Mouse (Mus musculus): ENCODE measurements around the gene Cep152. TPM values are rescaled to one million over a fixed set of nuclear protein-coding genes. Genes with fewer than 3 reads are reported as not detected.
A peak's percentile ranks its signal among the peaks of the same experiment; 100 is the strongest.

Gene Cep152
- polyA plus RNA-seq, 1 experiment from 2014 or later, result 2.4 TPM

DNA sequence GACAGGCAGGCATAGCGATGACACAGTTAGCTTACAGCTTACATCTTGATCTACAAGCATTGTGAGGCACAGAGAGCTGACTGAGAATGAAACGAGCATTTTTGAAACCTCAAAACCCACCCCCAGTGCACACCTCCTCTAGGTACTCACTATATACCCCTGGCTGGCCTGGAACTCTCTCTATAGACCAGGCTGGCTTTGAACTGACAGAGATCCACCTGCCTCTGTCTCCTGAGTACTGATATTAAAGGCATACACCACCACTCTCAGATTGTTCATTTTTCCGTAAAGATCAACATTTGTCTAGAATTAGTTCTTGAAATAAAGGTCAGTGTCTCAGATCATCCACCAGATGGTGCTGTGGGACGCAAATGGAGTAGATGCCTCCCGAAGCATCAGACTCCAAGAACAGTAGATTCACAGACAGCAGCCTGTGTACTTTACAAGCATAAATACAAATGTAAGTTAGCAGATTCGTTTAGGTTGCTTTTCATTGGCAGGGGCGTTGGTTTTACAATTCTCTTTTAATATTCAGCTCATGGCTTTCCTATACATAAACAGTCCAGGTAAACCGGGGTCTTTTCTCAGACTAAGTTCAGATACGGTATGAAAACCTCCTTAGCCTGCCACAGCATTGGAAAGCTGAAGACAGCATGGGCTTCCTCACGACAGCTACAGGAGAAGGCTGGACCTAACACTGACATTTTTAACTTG is 35.1 kb upstream of the Cep152 start:
- Histone ChIP-seq H3K27me3 (ENCODE audit: insufficient read depth, low read length) (no peaks in the 10 kb centered on the region), H3K9me3 (replicated peaks; ENCODE audit: low read length) (no peaks in the 10 kb centered on the region), H3K36me3 (ENCODE audit: insufficient read depth, low read length) (no peaks in the 10 kb centered on the region), H3K27ac (0 out of 2 replicates have a peak overlapping the region, but pooled peaks have one; percentile 25), H3K4me2 (ENCODE audit: low read length) (peak overlapping the region; percentile 70), H3K9ac (ENCODE audit: low read depth, low read length) (peak overlapping the region; percentile 53), H3K4me3 (replicated peaks; ENCODE audit: low read depth, low read length) (peak overlapping the region; percentile 31), H3K4me1 (replicated peaks; ENCODE audit: insufficient read depth, low read length) (no peaks in the 10 kb centered on the region; the same call in 1 of the 2 replicates)
- TF ChIP-seq CTCF (IDR thresholded peaks at IDR 0.05; ENCODE audit: low read depth), result peak; percentile 98
- ATAC-seq (replicated peaks; ENCODE audit: low FRiP score, low read depth) (peak; percentile 64), DNase-seq (ENCODE audit: low spot score) (peak; percentile 94)
- WGBS, result 12% methylated on average over 10 of the region's 10 CpGs

DNA sequence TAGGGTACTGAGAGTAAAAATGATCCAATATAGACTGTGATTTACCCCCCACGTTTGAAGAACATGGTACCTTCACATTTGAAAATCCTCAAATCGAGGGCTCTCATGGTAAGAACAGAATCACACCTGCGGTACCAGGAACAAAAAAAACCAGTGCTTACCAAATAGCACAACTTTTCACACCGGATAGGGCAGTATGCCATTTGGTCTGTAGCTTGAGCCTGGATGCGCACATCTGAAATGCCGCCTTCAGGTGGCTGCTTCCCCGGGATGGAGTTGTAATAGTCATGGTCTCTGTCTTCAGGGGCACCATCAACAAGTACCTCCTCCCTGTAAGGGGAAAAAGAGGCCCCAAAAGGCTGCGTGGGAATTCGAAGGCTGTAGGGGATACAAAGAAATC is 30.5 kb upstream of the Cep152 start:
- Histone ChIP-seq H3K4me1 (replicated peaks; ENCODE audit: insufficient read depth, low read length) (no peaks in the 10 kb centered on the region), H3K9me3 (replicated peaks; ENCODE audit: low read length) (no peaks in the 10 kb centered on the region), H3K36me3 (ENCODE audit: insufficient read depth, low read length) (no peaks in the 10 kb centered on the region), H3K27ac (no peak overlapping the region), H3K9ac (ENCODE audit: low read depth, low read length) (no peak overlapping the region), H3K4me3 (replicated peaks; ENCODE audit: low read depth, low read length) (no peak overlapping the region), H3K27me3 (ENCODE audit: insufficient read depth, low read length) (no peaks in the 10 kb centered on the region), H3K4me2 (ENCODE audit: low read length) (no peak overlapping the region)
- DNase-seq (ENCODE audit: low spot score) (no peak), ATAC-seq (replicated peaks; ENCODE audit: low FRiP score, low read depth) (no peak)
- 93% methylated on average over 9 of the region's 9 CpGs for WGBS
- TF ChIP-seq CTCF (IDR thresholded peaks at IDR 0.05; ENCODE audit: low read depth), result no peak

DNA sequence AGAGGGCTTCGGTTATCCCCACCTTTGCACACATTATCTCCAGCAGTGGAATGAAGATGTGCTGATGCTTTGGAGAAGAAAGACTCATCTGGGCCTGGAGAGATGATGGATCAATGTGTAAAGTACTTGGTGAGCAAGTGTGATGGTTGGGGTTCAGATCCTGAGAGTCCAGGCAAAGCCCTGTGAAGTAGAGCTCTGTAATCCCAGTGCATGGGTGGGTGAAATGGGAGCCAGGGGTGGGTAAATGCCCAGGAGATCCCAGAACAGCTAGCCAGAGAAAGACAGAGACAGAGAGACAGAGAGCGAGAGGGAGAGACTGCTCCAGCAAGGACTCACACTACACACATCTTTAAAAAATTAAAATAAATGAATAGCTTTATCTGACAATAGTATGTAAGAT is 28.4 kb upstream of the Cep152 start:
- no peak for ATAC-seq (replicated peaks; ENCODE audit: low FRiP score, low read depth)
- Histone ChIP-seq H3K9ac (ENCODE audit: low read depth, low read length) (no peak overlapping the region), H3K4me1 (replicated peaks; ENCODE audit: insufficient read depth, low read length) (no peaks in the 10 kb centered on the region), H3K4me2 (ENCODE audit: low read length) (no peak overlapping the region), H3K27ac (no peak overlapping the region), H3K4me3 (replicated peaks; ENCODE audit: low read depth, low read length) (no peak overlapping the region), H3K9me3 (replicated peaks; ENCODE audit: low read length) (no peaks in the 10 kb centered on the region), H3K27me3 (ENCODE audit: insufficient read depth, low read length) (no peaks in the 10 kb centered on the region), H3K36me3 (ENCODE audit: insufficient read depth, low read length) (no peaks in the 10 kb centered on the region)
- TF ChIP-seq CTCF (IDR thresholded peaks at IDR 0.05; ENCODE audit: low read depth), result no peak
- WGBS, result 93% methylated on average over 2 of the region's 2 CpGs
- DNase-seq (ENCODE audit: low spot score), result no peak

DNA sequence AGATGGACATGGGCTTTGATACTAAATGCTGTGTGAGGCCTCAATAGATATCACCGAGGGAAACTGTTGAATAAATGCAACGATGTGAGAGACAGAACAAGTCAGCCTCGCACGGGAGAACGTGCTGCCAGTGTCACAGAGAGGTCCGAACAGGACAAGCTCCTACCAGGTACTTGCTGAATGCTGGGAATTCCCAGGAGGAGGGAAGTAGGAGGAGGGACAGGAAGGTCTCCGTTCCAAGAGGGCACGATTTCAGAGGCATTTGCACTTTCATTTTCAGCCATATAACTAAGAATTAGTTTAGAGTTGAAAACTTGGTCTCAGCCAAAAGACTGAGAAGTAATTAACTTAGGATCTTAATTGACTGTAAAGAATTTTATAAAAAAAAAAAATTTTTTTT is 26.6 kb upstream of the Cep152 start:
- TF ChIP-seq CTCF (IDR thresholded peaks at IDR 0.05; ENCODE audit: low read depth), result no peak
- no peaks in the 10 kb centered on the region for H3K9me3 ChIP-seq (replicated peaks; ENCODE audit: low read length)
- WGBS, result 67% methylated on average over 8 of the region's 8 CpGs
- H3K4me3 ChIP-seq (replicated peaks; ENCODE audit: low read depth, low read length), result no peak overlapping the region
- DNase-seq (ENCODE audit: low spot score) (no peak), ATAC-seq (replicated peaks; ENCODE audit: low FRiP score, low read depth) (no peak)
- H3K36me3 ChIP-seq (ENCODE audit: insufficient read depth, low read length), result no peaks in the 10 kb centered on the region
- H3K4me1 ChIP-seq (replicated peaks; ENCODE audit: insufficient read depth, low read length), result no peaks in the 10 kb centered on the region
- H3K4me2 ChIP-seq (ENCODE audit: low read length), result no peak overlapping the region
- no peaks in the 10 kb centered on the region for H3K27me3 ChIP-seq (ENCODE audit: insufficient read depth, low read length)
- no peak overlapping the region for H3K27ac ChIP-seq
- H3K9ac ChIP-seq (ENCODE audit: low read depth, low read length), result no peak overlapping the region

DNA sequence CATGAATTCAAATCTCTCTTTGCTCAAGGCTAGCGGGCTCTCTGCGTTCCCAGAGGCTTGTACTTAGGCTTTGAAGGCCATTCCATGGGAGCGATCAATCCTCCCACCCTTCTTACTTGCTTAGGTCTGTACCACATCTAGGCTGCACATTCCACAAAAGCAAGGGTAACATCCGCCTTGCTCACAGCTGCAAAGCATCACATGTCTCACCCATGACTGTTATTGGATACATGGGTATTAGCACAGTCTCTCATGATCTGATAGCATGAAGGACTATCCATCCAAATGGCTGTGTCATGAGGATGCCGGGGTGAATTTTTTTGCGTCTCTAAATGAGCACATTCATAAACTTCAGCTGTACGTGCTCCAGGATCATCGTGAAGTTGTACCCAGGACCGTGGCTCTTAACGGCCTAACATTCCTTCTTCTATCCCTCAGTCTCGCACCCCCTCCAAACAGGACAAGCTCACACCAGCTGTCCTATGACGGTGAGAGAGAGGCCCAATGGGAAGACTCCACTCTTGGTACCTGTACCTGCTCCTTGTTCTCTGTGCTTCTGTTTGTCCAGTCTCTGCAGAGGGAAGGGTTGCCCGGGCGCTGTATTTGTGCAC is 25.9 kb upstream of the Cep152 start:
- Histone ChIP-seq H3K27ac (no peak overlapping the region), H3K4me1 (replicated peaks; ENCODE audit: insufficient read depth, low read length) (no peaks in the 10 kb centered on the region), H3K36me3 (ENCODE audit: insufficient read depth, low read length) (no peaks in the 10 kb centered on the region), H3K9me3 (replicated peaks; ENCODE audit: low read length) (no peaks in the 10 kb centered on the region), H3K4me3 (replicated peaks; ENCODE audit: low read depth, low read length) (no peak overlapping the region), H3K4me2 (ENCODE audit: low read length) (no peak overlapping the region), H3K9ac (ENCODE audit: low read depth, low read length) (no peak overlapping the region), H3K27me3 (ENCODE audit: insufficient read depth, low read length) (no peaks in the 10 kb centered on the region)
- TF ChIP-seq CTCF (IDR thresholded peaks at IDR 0.05; ENCODE audit: low read depth), result no peak
- DNase-seq (ENCODE audit: low spot score) (no peak), ATAC-seq (replicated peaks; ENCODE audit: low FRiP score, low read depth) (peak; percentile 33; the same call in 1 of the 2 replicates)
- WGBS, result 77% methylated on average over 14 of the region's 14 CpGs

DNA sequence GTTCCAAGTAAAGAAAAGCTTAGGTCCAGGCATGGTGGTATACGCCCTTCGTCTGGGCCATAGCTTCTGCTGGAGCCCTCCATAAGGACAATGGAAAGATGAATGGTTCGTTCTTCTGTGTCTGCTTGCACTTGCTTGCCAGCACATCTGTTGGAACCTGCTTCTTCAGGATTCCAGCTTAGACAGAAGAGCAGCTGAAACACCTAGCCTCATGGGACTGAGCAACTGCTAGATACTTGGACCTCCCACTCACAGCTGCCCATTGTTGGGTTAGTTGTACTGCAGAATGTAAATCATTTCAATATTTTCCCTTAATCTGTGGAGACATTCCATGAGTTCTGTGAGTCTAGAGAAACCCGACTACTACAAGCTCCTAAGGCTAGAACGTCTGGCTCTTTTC is 25.1 kb upstream of the Cep152 start:
- DNase-seq (ENCODE audit: low spot score) (no peak), ATAC-seq (replicated peaks; ENCODE audit: low FRiP score, low read depth) (no peak)
- 83% methylated on average over 5 of the region's 5 CpGs for WGBS

More for the DNA sequence above, 25.1 kb upstream of the Cep152 start:
- no peak for TF ChIP-seq CTCF (IDR thresholded peaks at IDR 0.05; ENCODE audit: low read depth)
- no peak overlapping the region for H3K4me2 ChIP-seq (ENCODE audit: low read length)
- no peak overlapping the region for H3K4me3 ChIP-seq (replicated peaks; ENCODE audit: low read depth, low read length)
- H3K36me3 ChIP-seq (ENCODE audit: insufficient read depth, low read length), result no peaks in the 10 kb centered on the region
- H3K27ac ChIP-seq, result no peak overlapping the region
- no peak overlapping the region for H3K9ac ChIP-seq (ENCODE audit: low read depth, low read length)
- no peaks in the 10 kb centered on the region for H3K4me1 ChIP-seq (replicated peaks; ENCODE audit: insufficient read depth, low read length)
- H3K9me3 ChIP-seq (replicated peaks; ENCODE audit: low read length), result no peaks in the 10 kb centered on the region
- no peaks in the 10 kb centered on the region for H3K27me3 ChIP-seq (ENCODE audit: insufficient read depth, low read length)

All from kidney, postnatal 0 days (tissue).